Mouse (Mus musculus) skeletal muscle tissue, adult 2 months (tissue): Measurements from ENCODE around the gene Vps4a.

Source experiments
- DNase-seq: peaks from one replicate; pipeline ENCODE4 v3.0.0-alpha.2; 2012; ENCODE audit warnings: low read depth, low spot score

Gene Vps4a

GRCm38 (mm10) chr8:107048061-107048941, 17.3 kb downstream of the Vps4a start, which contains the start of gene Pdf:
Pdf (minus strand) TSS chr8:107048614.
- peak; percentile 84 for DNase-seq

- DNase-seq = no peak
These were observed 18.5 kb downstream of the Vps4a start for GRCm38 (mm10) chr8:107049480-107049879.

- no peak for DNase-seq
These were observed 21.0 kb downstream of the Vps4a start for GRCm38 (mm10) chr8:107052046-107052445.

GRCm38 (mm10) chr8:107056076-107056972, 25.3 kb downstream of the Vps4a start, which contains the start of the genes Cog8 and Nip7:
Cog8 (minus strand) TSS chr8:107056689.
Nip7 (plus strand) TSS chr8:107056877.
- peak; percentile 93 for DNase-seq

GRCm38 (mm10) chr8:107056973-107057369, 25.9 kb downstream of the Vps4a start:
- DNase-seq = peak; percentile 21

GRCm38 (mm10) chr8:107062613-107063012, 31.6 kb downstream of the Vps4a start:
- DNase-seq = no peak

- no peak for DNase-seq
These were observed 34.8 kb downstream of the Vps4a start, which contains the start of gene Tmed6 for GRCm38 (mm10) chr8:107065511-107066496. Tmed6 (minus strand) TSS chr8:107065644.

GRCm38 (mm10) chr8:107073706-107074105, 42.7 kb downstream of the Vps4a start:
- DNase-seq = no peak

GRCm38 (mm10) chr8:107074128-107074527, 43.1 kb downstream of the Vps4a start:
- no peak for DNase-seq

- DNase-seq = no peak
These were observed 45.3 kb downstream of the Vps4a start for GRCm38 (mm10) chr8:107076239-107076888.

GRCm38 (mm10) chr8:107085358-107085757, 54.3 kb downstream of the Vps4a start:
- DNase-seq = no peak

GRCm38 (mm10) chr8:107086018-107086417, 55.0 kb downstream of the Vps4a start:
- no peak for DNase-seq

GRCm38 (mm10) chr8:107088526-107089063, 57.6 kb downstream of the Vps4a start:
- no peak for DNase-seq

- peak; percentile 73 for DNase-seq
These were observed 59.5 kb downstream of the Vps4a start for GRCm38 (mm10) chr8:107090531-107090930.
